Mouse (Mus musculus): Measurements from ENCODE around the gene Col16a1.
A peak's percentile ranks its signal among the peaks of the same experiment; 100 is the strongest.

Col16a1 gene

GRCm38 (mm10) chr4:130048203-130048479 is 501 bp downstream of the Col16a1 start:
- DNase-seq: no peak

GRCm38 (mm10) chr4:130050056-130050824 is 2.6 kb downstream of the Col16a1 start:
- peak; percentile 89 for DNase-seq

DNA sequence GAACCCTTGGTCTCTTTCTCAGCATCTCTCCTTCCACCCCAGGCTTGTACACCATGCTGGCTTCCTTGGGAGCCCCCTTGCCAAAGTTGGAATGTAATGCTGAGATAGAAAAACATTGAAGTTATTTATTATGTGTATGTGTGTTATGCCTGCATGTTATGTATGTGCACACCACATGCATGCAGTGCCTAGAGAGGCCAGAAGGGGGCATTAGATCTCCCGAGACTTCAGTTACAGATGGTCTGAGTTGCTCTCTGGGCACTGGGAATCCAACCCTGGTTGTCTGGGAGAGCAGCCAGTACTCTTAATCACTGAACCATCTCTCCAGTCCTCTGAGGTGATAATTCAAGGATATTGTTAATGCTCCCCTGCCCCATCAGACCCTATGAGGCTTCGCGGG is 4.6 kb downstream of the Col16a1 start:
- no peak for DNase-seq

GRCm38 (mm10) chr4:130053111-130053510 is 5.5 kb downstream of the Col16a1 start:
- DNase-seq: no peak

DNA sequence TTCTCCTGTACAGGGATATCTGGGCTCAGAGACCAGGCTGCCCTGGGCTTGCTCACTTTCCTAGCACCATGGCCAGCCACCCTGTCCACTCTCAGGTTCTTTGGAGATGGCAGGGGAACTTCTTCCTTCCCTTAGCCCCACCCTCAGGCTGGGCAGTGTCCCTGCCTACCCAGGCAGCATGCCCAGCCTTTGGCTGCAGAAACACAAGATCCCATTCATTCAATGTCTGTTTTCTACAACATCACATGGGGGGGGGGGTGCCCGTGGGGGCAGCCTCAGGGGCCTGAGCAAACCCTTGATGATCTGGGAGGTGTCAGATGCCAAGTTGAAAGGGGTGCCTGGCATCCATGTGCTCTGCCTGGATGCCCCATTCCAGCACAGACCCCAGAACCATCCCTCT is 7.1 kb downstream of the Col16a1 start:
- DNase-seq: no peak

DNA sequence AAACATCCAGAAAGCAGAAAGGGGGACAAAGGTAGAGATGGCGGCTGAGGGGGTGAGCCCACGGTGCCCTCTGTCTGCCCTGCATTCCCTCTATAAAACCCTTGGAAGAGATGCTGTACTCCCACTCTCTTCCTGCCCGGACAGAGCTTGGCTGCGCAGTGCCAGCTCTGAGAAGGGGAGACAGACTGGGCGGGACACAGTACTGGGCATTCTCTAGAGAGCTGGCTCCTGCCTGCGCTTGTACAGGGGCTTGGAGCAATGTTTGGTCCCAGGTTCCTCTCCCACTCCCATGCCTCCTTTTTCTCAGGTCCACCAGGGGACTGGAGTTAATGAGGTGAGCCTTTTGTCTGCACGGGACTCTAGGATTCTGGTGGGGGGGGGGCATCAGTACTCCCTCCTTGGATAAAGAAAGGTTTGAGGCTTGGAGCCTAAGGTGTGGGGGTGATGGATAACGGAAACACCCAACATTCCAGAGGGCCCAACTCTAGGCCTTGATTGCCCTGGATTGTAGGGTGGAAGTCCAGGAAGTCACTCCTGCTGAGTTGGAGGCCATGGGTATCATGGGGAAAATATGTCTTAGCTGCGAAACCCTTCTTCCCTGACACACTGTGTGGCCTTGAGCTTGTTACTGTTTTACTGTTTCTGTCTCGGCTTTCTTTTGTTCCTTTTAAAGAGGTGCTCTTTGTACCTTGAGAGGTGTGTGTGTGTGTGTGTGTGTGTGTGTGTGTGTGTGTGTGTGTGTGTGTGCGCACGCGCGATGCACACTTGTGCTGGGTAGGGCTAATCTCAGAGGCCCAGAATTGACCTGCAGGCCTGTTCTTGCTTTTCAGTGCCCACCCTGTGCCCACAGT is 7.7 kb downstream of the Col16a1 start:
- no peak for DNase-seq

GRCm38 (mm10) chr4:130056011-130056322 is 8.3 kb downstream of the Col16a1 start:
- no peak for DNase-seq

- DNase-seq: no peak
Measured at GRCm38 (mm10) chr4:130056471-130056870, 8.8 kb downstream of the Col16a1 start.

- no peak for DNase-seq
Measured at GRCm38 (mm10) chr4:130060937-130061336, 13.3 kb downstream of the Col16a1 start.

GRCm38 (mm10) chr4:130063191-130063590 is 15.6 kb downstream of the Col16a1 start:
- peak; percentile 21 for DNase-seq

DNA sequence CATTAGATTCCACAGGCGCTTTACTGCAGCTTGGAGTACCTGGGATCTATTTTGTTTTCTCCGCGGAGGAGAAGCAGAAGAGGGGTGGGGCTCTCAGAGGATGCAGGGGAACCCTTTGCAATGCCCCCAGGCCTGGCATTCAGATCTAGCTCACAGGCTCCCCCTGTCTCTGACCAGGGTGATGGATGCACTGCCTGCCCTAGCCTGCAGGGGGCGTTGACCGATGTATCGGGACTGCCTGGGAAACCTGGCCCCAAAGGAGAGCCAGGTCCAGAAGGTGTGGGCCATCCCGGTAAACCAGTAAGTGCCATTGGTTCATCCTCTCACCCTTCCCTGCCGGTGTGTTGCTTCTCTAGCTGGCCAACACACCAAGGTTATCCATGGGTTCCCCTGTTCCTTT is 19.2 kb downstream of the Col16a1 start:
- peak; percentile 59 for DNase-seq

DNA sequence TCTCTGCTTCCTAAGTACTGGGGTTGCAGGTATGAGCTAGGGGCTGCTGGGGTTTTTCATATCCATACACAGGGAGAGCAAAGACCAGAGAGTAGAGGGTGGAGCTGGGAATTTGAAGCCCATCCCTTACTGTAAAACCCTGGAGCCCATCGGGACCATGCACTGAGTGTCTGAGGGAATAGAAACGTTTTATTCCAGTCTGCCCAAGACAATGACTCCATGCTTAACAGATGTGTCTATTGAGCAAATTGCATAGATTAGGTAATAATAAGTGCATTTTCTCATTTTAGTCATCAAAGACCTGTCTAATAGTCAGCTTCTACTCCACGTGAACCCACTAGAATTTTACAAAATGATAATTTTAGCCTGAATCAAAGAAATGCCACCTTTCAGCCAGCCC is 22.9 kb downstream of the Col16a1 start:
- DNase-seq: no peak

GRCm38 (mm10) chr4:130071758-130072157 is 24.1 kb downstream of the Col16a1 start:
- no peak for DNase-seq

DNA sequence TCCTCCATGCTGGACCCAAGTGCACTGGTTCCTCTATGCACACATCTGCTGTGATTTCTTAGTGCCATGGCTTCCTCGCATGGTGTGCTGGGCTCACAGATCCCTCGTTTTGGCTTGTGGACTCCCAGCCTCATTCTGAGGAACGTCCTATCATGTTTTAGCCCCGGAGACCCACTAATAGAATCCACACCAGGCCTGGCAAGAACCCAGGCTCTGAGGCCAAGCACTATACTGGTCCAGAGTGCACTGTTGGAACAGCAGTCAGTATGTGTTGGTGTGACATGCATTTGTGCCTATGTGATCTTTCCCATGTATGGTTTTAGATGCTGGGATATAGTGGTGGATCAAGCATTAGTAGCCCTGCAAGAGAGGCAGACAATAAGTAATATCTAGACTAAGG is 25.7 kb downstream of the Col16a1 start:
- DNase-seq: no peak

- DNase-seq: no peak
Measured at GRCm38 (mm10) chr4:130074761-130075515, 27.3 kb downstream of the Col16a1 start.

DNA sequence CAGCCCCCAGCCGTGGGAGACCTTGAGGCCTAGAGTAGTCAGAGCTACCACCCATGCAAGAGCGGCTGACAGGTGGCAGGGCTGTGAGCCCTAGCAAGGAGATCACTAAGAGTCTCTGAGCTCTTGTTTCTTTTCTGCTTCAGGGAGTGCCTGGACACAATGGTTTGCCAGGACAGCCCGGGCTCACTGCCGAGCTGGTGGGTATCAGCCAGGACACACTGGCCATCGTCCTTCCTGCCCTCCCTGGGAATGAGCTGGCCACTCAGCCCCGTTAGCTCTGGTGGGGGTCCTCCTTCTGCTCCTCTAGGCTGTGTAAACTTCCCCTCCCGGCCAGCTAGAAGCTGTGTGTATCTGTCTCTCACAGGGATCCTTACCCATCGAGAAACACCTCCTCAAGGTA is 29.2 kb downstream of the Col16a1 start:
- DNase-seq: no peak

DNA sequence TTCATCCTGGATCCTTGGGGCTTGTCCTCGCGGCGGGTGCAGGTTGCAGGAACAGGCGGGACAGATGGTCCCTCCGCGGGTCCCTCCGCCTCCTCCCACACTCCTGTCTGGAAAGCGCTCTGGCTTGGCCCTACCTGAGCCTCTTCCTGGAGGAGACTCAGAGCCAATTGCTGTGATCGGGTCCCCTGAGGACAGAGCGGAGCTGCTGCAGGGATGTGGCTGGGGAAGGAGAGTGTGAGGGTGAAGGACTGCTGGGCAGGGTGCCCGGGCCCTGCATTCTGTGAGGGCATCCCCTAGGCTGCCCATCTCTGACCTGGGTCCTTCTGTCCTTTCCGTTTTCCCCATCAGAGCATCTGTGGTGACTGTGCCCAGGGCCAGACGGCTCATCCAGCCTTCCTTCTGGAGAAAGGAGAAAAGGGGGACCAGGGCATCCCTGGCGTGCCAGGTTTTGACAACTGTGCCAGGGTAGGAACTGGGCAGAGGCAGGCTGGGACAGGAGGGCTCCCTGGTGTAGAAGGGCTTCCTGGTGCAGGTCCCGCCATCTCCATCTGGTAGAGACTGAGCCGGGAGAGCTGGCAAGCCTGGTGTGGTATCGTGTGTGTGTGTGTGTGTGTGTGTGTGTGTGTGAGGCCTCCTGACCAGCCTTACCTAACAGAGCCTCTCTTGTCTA is 31.3 kb downstream of the Col16a1 start:
- DNase-seq: no peak

DNA sequence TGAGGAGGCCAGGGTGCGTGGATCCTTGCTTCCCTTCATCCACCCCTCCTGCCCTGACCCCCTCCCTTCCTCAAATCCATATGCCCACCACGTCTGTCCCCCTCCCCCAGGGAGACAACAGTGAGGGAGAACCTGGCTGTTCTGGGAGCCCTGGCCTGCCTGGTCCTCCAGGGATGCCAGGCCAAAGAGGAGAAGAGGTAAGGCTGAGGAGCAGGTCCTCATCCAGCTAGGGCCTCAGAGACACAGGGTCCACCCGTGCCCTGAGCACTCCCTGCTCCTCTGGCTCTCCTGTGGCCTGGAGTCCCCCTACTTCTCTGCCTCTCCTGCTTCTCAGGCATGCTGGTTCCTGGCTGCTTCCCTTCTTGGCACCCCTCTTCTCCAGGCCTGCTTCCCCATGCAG is 31.9 kb downstream of the Col16a1 start:
- DNase-seq: no peak

DNA sequence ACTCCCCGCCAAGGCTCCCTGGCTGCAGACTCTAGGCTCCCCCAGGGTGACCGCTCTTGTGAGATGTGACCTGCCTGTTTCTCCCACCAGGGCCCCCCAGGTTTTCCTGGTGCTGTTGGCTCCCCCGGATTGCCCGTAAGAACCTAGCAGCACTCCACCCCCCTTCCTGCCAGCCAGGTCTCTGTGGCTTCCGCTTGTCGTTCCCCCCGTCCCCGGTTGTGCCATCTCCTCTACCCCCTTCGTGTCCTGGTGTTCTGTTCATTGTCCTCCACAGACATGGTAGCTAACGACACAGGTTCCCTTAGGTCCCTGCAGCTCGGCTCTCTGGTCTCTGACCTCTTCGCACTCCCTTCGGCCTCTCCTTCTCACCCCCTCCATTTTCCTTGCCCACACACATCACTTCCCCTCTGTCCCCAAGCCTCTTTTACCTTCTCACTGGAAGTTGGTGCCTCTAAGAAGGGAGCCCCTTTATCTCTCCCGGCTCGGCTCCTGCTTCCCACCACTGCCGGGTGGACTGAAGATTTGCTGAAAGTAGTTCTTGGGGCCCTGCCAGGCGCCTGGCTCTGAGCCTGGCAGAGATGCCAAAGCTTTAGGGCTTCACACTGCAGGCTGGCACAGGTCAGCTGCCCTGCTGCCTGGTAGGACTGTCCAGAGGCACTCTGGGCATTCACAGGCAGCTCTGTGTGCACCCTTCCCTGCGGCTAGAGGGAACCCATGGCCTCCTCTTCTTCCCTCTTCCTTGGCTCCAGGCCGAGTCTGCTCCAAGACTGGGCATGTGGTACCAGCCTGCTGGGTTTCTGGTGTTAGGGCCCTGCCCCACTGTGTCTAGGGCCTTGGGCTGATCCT is 33.9 kb downstream of the Col16a1 start:
- peak; percentile 65 for DNase-seq

- no peak for DNase-seq
Measured at GRCm38 (mm10) chr4:130082211-130082610, 34.6 kb downstream of the Col16a1 start.

- peak; percentile 39 for DNase-seq
Measured at GRCm38 (mm10) chr4:130084331-130084945, 36.8 kb downstream of the Col16a1 start.
